Mouse (Mus musculus) liver, embryonic 11.5 days (tissue): Measurements from ENCODE around the gene 2700049A03Rik. TPM values are rescaled to one million over a fixed set of nuclear protein-coding genes. Genes with fewer than 3 reads are reported as not detected.

ENCODE experiments used
- ATAC-seq: fragments of 200-750 bp; cut with Nextera tagmentation; replicated peaks from 2 replicates; pipeline ENCODE4 v1.8.0; 2017; ENCODE audit warnings: moderate number of reproducible peaks, mild to moderate bottlenecking, moderate TSS enrichment, moderate library complexity; ENCODE audit not compliant: low FRiP score
- DNase-seq: peaks from one replicate; pipeline ENCODE4 v3.0.0-alpha.2; 2017; ENCODE audit warnings: low spot score
- H3K27ac ChIP-seq: fragments of 300-500 bp; sonication (generic); 2 replicates; pipeline ENCODE4 v1.5.1; 2014; ENCODE audit warnings: mild to moderate bottlenecking, low read depth, low read length, control low read depth
- H3K27me3 ChIP-seq: fragments of 300-500 bp; sonication (generic); replicated peaks from 2 replicates; pipeline ENCODE4 v1.6.1; 2014; ENCODE audit warnings: low read length, mixed read lengths; ENCODE audit not compliant: control insufficient read depth, insufficient read depth
- H3K36me3 ChIP-seq: fragments of 300-500 bp; sonication (generic); 2 replicates; pipeline ENCODE4 v1.6.1; 2014; ENCODE audit warnings: mild to moderate bottlenecking, low read length, moderate library complexity, mixed read lengths; ENCODE audit not compliant: control insufficient read depth, insufficient read depth
- H3K4me1 ChIP-seq: fragments of 300-500 bp; sonication (generic); replicated peaks from 2 replicates; pipeline ENCODE4 v1.6.1; 2014; ENCODE audit warnings: low read length, mixed read lengths; ENCODE audit not compliant: control insufficient read depth, insufficient read depth
- H3K4me2 ChIP-seq: fragments of 300-500 bp; sonication (generic); 2 replicates; pipeline ENCODE4 v1.6.1; 2014; ENCODE audit warnings: mild to moderate bottlenecking, control low read depth, moderate library complexity
- H3K4me3 ChIP-seq: fragments of 300-500 bp; sonication (generic); 2 replicates; pipeline ENCODE4 v1.5.1; 2014; ENCODE audit warnings: low read depth, low read length, control low read depth
- H3K9ac ChIP-seq: fragments of 300-500 bp; sonication (generic); 2 replicates; pipeline ENCODE4 v1.6.1; 2014; ENCODE audit warnings: low read depth, low read length, control low read depth
- H3K9me3 ChIP-seq: fragments of 300-500 bp; sonication (generic); 2 replicates; pipeline ENCODE4 v1.6.1; 2016; ENCODE audit warnings: low read length, inconsistent platforms, mixed read lengths; ENCODE audit not compliant: control insufficient read depth
- WGBS: fragments of 180-500 bp; shearing (Covaris S2); extraction: QIAGEN DNeasy Blood & Tissue Kit; methylation state at CpG from one replicate; pipeline ENCODE4 v1.1.7; 2014; 5-methylcytosine and 5-hydroxymethylcytosine counted together
- polyA plus RNA-seq: library from polyadenylated mRNA; unstranded; fragments of >200 nt; fragmentation: Nextera tagmentation; extraction: Ambion mirVana; gene quantifications from 2 replicates; pipeline ENCODE4 v1.2.1, GENCODE M21; 2014

Gene 2700049A03Rik
- polyA plus RNA-seq, 1 experiment from 2014 or later: 12.2 TPM

DNA sequence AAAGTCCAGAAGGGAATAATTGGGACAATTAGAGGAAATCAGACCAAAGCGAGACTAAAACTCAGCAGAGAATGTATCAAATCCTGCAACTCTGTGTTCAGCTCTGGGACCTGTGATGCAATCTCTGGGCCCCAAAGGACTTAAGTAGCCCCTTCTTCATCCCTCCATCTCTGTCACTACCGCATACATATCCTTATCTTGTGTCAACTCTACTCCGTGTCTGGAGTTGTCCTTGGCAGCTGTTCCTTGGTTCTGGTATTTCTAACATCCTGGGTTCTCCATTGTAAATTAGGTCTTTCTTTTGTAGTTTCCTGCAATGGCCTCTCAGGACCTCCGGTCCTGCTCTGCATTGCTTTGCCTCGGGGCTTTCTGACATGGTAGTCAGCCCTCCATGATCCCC, 65.1 kb downstream of the 2700049A03Rik start:
- H3K4me2 ChIP-seq: no peak overlapping the region
- no peaks in the 10 kb centered on the region for H3K27me3 ChIP-seq
- ATAC-seq (no peak), DNase-seq (no peak)
- H3K4me1 ChIP-seq: no peaks in the 10 kb centered on the region
- peaks cover 5% of the 10 kb centered on the region; the same call in 1 of the 2 replicates for H3K36me3 ChIP-seq
- H3K9me3 ChIP-seq: no peaks in the 10 kb centered on the region
- 79% methylated on average over 5 of the region's 5 CpGs for WGBS
- no peak overlapping the region for H3K4me3 ChIP-seq
- no peak overlapping the region for H3K27ac ChIP-seq
- no peak overlapping the region for H3K9ac ChIP-seq

DNA sequence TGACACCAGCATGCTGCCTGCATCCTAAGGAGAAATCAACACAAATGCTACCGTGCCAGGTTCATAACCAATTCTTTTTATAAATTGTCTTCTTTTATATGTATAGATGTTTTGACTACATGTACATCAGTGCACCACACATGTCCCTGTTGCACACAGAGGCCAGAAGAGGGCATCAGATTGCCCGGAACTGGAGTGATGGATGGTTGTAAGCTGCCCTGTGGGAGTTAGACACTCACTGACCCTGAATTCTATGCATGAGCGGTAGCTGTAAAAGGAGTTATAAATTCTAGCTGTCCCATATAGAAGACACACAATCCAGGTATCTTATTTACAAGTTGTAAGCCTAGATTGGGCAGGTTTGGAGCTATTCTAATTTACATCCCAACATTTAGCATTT, 67.7 kb downstream of the 2700049A03Rik start:
- H3K4me3 ChIP-seq: no peak overlapping the region
- H3K27ac ChIP-seq: no peak overlapping the region
- no peaks in the 10 kb centered on the region for H3K9me3 ChIP-seq
- H3K27me3 ChIP-seq: no peaks in the 10 kb centered on the region
- H3K36me3 ChIP-seq: peaks cover 5% of the 10 kb centered on the region; the same call in 1 of the 2 replicates
- DNase-seq: no peak
- ATAC-seq: no peak
- no peak overlapping the region for H3K4me2 ChIP-seq
- H3K4me1 ChIP-seq: no peaks in the 10 kb centered on the region
- WGBS: 85% methylated on average over 3 of the region's 3 CpGs
- no peak overlapping the region for H3K9ac ChIP-seq

DNA sequence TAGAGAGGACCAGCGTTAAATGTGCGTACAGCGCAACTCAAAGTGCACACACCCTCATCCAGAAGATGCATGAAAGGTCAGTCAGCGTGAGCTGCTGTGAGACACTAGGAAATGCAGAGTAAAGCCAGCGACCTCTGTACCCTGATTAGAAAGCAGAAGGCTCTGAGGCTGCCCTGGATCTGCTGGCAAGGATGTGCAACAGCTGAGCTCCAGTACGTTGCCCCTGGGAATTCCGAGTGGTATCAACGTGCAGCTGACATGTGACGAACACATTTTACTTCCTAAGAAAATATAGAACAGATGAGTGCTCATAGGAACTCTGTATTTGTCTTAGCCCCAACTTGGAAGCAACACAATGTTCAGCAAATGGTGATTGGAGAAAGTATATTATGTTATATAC, 80.5 kb downstream of the 2700049A03Rik start:
- H3K27ac ChIP-seq: no peak overlapping the region
- H3K27me3 ChIP-seq: no peaks in the 10 kb centered on the region
- H3K9me3 ChIP-seq: no peaks in the 10 kb centered on the region
- ATAC-seq: no peak
- 79% methylated on average over 9 of the region's 9 CpGs for WGBS
- no peak overlapping the region for H3K4me2 ChIP-seq
- no peaks in the 10 kb centered on the region for H3K4me1 ChIP-seq
- peaks cover 9% of the 10 kb centered on the region; the same call in 1 of the 2 replicates for H3K36me3 ChIP-seq
- H3K4me3 ChIP-seq: no peak overlapping the region
- no peak for DNase-seq
- H3K9ac ChIP-seq: no peak overlapping the region

DNA sequence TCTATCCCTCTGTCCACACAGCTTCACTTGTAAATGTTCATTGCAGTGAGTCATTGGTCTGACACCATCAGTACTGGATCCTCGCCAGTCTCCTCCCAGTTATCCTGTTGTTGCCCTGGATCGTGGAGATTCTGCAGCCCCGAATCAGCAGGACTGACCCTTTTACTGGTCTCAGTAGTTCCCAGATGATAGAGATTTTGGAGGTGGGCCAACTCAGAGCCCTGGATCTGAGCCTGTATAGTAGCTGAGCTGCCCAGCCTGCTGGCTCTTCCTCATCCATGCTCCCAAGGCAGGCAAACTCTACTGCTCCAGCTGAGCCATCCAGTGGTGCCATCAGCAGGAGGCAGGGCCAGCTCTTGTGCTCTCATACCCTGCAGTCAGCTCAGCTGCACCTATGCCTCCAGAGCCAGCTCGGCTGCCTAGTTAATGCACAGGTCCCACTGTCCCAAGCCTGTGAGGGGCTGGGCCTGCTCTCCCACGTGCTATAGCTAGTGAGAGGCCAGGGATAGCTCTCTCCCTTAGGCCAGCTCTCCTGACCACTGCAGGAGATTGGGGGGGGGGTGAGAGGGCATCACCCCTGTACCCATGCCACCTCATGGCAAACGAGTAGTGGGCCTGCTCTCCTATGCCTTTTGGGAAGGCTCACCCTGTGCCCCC, 81.3 kb downstream of the 2700049A03Rik start:
- Histone ChIP-seq H3K4me2 (no peak overlapping the region), H3K36me3 (peaks cover 9% of the 10 kb centered on the region; the same call in 1 of the 2 replicates), H3K27ac (no peak overlapping the region), H3K4me3 (no peak overlapping the region), H3K4me1 (no peaks in the 10 kb centered on the region), H3K27me3 (no peaks in the 10 kb centered on the region), H3K9ac (no peak overlapping the region), H3K9me3 (no peaks in the 10 kb centered on the region)
- 75% methylated on average over 6 of the region's 6 CpGs for WGBS
- ATAC-seq: no peak
- DNase-seq: no peak

DNA sequence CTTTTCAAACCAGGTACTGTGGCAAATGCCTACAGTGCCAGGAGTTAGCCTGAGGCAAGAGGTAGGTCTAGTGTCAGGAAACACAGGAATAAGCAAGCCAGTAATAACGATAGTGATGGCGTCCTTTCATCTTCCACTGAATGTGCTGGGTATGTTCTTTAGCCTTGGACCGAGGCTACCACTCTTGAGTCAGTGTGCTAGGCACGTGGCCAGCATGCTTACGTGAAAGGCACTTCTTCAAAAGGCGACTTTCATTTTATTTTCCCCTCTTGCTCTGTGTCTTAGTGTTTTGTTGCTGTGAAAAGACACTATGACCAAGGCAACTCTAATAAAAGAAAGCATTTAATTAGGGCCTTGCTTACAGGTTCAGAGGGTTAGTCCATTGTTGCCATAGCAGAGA, 86.1 kb downstream of the 2700049A03Rik start:
- ATAC-seq (no peak), DNase-seq (no peak)
- 90% methylated on average over 6 of the region's 6 CpGs for WGBS
- Histone ChIP-seq H3K4me1 (peaks cover 1% of the 10 kb centered on the region; the same call in 1 of the 2 replicates), H3K36me3 (peaks cover 7% of the 10 kb centered on the region; the same call in 1 of the 2 replicates), H3K9ac (no peak overlapping the region), H3K27me3 (no peaks in the 10 kb centered on the region), H3K4me3 (no peak overlapping the region), H3K4me2 (no peak overlapping the region), H3K27ac (no peak overlapping the region), H3K9me3 (no peaks in the 10 kb centered on the region)

DNA sequence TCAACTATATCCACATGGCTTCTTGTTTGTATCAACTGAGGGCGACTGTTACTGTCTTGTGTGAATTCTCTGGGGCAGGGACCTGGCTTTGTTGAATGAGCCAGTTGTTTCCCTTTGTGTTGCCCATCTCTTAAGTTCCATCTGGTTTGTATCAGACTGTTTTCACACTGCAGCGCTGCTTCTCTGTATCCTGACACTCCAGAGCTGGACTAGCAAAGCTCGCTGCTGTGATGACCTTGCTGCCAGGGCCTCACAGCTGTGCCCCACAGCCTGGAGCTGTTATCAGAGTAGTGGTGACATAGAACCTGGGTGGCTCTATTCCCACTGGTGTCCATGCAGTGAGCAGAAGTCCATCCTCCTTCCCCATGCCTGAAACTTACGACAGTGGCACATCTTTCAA, 91.1 kb downstream of the 2700049A03Rik start:
- Histone ChIP-seq H3K4me3 (no peak overlapping the region), H3K4me1 (peaks cover 13% of the 10 kb centered on the region; the same call in 1 of the 2 replicates), H3K9ac (no peak overlapping the region), H3K36me3 (peaks cover 4% of the 10 kb centered on the region; the same call in 1 of the 2 replicates), H3K9me3 (no peaks in the 10 kb centered on the region), H3K27ac (no peak overlapping the region), H3K4me2 (no peak overlapping the region), H3K27me3 (no peaks in the 10 kb centered on the region)
- no peak for ATAC-seq
- WGBS: 48% methylated on average over 4 of the region's 4 CpGs
- no peak for DNase-seq

DNA sequence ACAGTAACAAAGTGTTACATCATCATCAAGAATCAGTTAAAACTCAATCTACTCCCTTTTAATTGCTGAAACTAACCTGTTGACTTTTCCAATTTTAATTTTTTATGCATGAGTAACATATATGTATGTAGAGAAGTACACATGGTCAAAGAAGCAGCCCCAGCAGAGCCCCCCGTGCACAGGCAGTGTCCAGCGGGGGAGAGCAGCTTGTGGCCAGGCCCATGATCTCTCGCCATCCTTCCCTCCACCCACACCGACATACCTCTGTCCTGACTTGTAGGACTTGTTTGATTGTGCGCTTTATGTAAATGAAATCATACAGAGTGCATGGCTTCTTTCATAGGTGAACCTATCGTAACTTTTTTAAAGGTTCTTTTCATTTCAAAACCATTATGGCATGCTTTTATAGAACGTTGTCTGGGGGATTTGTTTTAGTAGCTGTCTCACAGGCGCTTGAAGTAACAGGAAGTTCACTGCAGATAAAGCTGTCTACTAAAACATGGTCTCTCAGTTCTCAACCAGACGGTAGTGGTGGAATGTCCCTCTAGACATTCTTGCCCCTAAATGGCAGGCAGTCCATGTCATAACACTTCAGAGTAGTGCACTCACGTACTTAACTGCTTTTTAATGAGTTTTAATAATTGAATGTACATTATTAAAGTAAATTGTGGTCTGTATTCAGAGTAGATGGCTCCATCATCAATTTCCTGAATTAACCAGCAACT, 92.4 kb downstream of the 2700049A03Rik start:
- H3K4me3 ChIP-seq: no peak overlapping the region
- peaks cover 13% of the 10 kb centered on the region; the same call in 1 of the 2 replicates for H3K4me1 ChIP-seq
- WGBS: 47% methylated on average over 10 of the region's 10 CpGs
- no peaks in the 10 kb centered on the region for H3K27me3 ChIP-seq
- H3K9ac ChIP-seq: no peak overlapping the region
- DNase-seq (no peak), ATAC-seq (no peak)
- H3K4me2 ChIP-seq: no peak overlapping the region
- H3K27ac ChIP-seq: peak overlapping the region; percentile 54; the same call in 1 of the 2 replicates
- H3K36me3 ChIP-seq: peaks cover under 1% of the 10 kb centered on the region; the same call in 1 of the 2 replicates
- no peaks in the 10 kb centered on the region for H3K9me3 ChIP-seq

DNA sequence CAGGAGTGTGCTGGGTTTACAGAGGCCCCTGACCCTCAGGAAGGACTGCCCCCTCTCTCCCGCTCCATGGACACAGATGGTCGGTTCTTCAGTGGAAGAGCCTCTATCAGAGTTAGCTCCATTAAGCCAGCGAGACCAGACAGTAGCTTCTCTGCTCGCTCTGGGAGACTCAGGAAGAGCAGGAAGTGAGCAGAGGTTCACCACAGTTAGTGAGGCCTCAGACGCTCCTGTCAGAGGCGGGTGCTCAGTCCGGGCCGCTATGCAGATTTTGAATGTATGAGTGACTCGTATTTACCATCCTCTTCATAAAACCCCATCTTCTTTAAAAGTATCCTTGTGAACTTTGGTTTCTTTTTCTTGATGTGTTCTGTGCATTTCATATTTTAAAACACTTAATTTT, 94.9 kb downstream of the 2700049A03Rik start:
- H3K4me1 ChIP-seq: peaks cover 13% of the 10 kb centered on the region; the same call in 1 of the 2 replicates
- no peaks in the 10 kb centered on the region for H3K36me3 ChIP-seq
- no peak overlapping the region for H3K27ac ChIP-seq
- ATAC-seq (no peak), DNase-seq (no peak)
- no peak overlapping the region for H3K4me3 ChIP-seq
- no peaks in the 10 kb centered on the region for H3K9me3 ChIP-seq
- 65% methylated on average over 9 of the region's 9 CpGs for WGBS
- no peak overlapping the region for H3K4me2 ChIP-seq
- no peak overlapping the region for H3K9ac ChIP-seq
- no peaks in the 10 kb centered on the region for H3K27me3 ChIP-seq
